Mouse (Mus musculus) bone marrow, adult 2 months (tissue): ENCODE results near the gene Polr3e. TPM values are rescaled to one million over a fixed set of nuclear protein-coding genes. Genes with fewer than 3 reads are reported as not detected.

Experiments used
- H3K27ac ChIP-seq: fragments of 200-500 bp; 2 replicates; pipeline ENCODE4 v1.5.1; 2012; ENCODE audit warnings: low read depth, mild to moderate bottlenecking, control low read depth, inconsistent platforms, low read length; ENCODE audit not compliant: control insufficient read depth, poor library complexity, insufficient read depth
- H3K4me1 ChIP-seq: fragments of 200-500 bp; 2 replicates; pipeline ENCODE4 v1.6.1; 2011; ENCODE audit warnings: low read length; ENCODE audit not compliant: control insufficient read depth, insufficient read depth
- H3K4me3 ChIP-seq: fragments of 200-500 bp; replicated peaks from 2 replicates; pipeline ENCODE3; 2011; ENCODE audit warnings: mild to moderate bottlenecking, low read depth, low read length, control low read depth; ENCODE audit not compliant: control insufficient read depth
- CTCF ChIP-seq: fragments of 200-500 bp; IDR thresholded peaks from 2 replicates; pipeline ENCODE4 v1.5.1; 2011; ENCODE audit warnings: low read length, control low read depth; ENCODE audit not compliant: control insufficient read depth, insufficient read depth
- POLR2A ChIP-seq: fragments of 200-500 bp; IDR thresholded peaks from 2 replicates; pipeline ENCODE4 v1.6.1; 2011; ENCODE audit warnings: low read depth, mild to moderate bottlenecking, control low read depth, low read length, borderline replicate concordance; ENCODE audit not compliant: control insufficient read depth
- WGBS: fragments of 180-500 bp; shearing (Covaris S2); methylation state at CpG from one replicate; pipeline ENCODE4 v1.1.7; 2018; 5-methylcytosine and 5-hydroxymethylcytosine counted together
- polyA plus RNA-seq: library from polyadenylated mRNA; stranded (reverse); fragments of >200 nt; gene quantifications from 2 replicates; pipeline ENCODE4 v1.2.4, GENCODE M21; 2011; ENCODE audit warnings: low replicate concordance; ENCODE audit not compliant: missing spikeins, insufficient read depth, insufficient read length

Polr3e gene
- polyA plus RNA-seq, 1 experiment = 14.2 TPM

DNA sequence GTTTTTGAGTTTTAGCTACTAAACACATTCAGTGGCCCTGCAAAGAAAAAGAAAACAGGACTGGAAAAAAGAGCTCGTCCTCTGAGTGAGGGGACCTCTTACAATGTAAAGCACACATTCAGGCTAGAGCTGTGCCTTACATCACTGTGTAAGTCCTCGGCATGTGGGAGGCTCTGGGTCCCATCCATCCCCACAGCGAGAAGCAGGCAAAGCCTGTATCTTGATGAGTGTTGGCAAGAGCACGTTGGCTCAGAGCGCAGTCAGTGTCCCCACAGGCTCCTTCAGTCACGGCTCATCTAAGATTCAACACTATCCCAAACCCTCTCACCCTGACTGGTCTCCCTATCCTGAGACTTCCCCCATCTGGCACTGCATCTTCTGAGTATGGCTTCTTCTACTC is 39.3 kb upstream of the Polr3e start:
- Histone ChIP-seq H3K27ac (peak overlapping the region; percentile 30; the same call in 1 of the 2 replicates), H3K4me1 (peaks cover 1% of the 10 kb centered on the region; the same call in 1 of the 2 replicates), H3K4me3 (peak overlapping the region; percentile 8)
- TF ChIP-seq CTCF = no peak
- TF ChIP-seq POLR2A = no peak
- 90% methylated on average over 6 of the region's 6 CpGs for WGBS

GRCm38 (mm10) chr7:120879972-120880371 is 37.6 kb upstream of the Polr3e start:
- peaks cover 4% of the 10 kb centered on the region for H3K4me1 ChIP-seq
- H3K4me3 ChIP-seq = peak overlapping the region; percentile 66
- TF ChIP-seq CTCF = no peak
- no peak for TF ChIP-seq POLR2A
- 87% methylated on average over 3 of the region's 3 CpGs for WGBS
- peak overlapping the region; percentile 70 for H3K27ac ChIP-seq

GRCm38 (mm10) chr7:120880770-120881169 is 36.8 kb upstream of the Polr3e start:
- TF ChIP-seq POLR2A (0 out of 2 replicates have a peak, but pooled peaks have one; percentile 39), CTCF (no peak)
- peaks cover 4% of the 10 kb centered on the region for H3K4me1 ChIP-seq
- WGBS = 88% methylated on average over 4 of the region's 4 CpGs

GRCm38 (mm10) chr7:120881451-120881850 is 36.1 kb upstream of the Polr3e start:
- H3K4me3 ChIP-seq = no peak overlapping the region
- WGBS = 68% methylated on average over 2 of the region's 2 CpGs
- H3K27ac ChIP-seq = no peak overlapping the region; the same call in 1 of the 2 replicates
- TF ChIP-seq POLR2A = no peak
- peaks cover 4% of the 10 kb centered on the region for H3K4me1 ChIP-seq

More at GRCm38 (mm10) chr7:120880770-120881169, 36.8 kb upstream of the Polr3e start:
- H3K4me3 ChIP-seq = peak overlapping the region; percentile 66
- no peak overlapping the region; the same call in 1 of the 2 replicates for H3K27ac ChIP-seq

DNA sequence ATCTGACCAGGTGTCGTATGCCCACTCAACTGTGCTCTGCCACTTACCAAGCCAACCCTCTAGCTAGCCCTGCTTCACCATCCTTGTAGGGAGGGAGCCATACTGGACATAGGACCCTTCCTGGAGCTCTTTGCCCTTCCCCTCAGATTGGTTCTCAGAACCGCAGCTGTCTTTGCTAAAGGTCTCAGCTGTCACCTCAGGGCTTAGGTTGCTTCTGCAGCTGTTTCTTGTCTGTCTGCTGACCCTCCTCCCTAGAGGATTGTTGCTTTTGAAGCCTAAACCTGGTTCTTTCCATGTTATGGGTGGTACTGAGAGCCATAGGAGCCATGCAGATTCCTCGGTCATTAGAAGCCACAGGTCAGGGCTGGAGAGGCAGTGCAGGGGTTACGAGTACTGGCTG is 34.9 kb upstream of the Polr3e start:
- Histone ChIP-seq H3K27ac (no peak overlapping the region), H3K4me1 (peaks cover 4% of the 10 kb centered on the region), H3K4me3 (no peak overlapping the region)
- TF ChIP-seq CTCF (no peak), POLR2A (no peak)
- 84% methylated on average over 4 of the region's 4 CpGs for WGBS

GRCm38 (mm10) chr7:120883523-120884290 is 33.8 kb upstream of the Polr3e start:
- peak overlapping the region; percentile 52; the same call in 1 of the 2 replicates for H3K27ac ChIP-seq
- 49% methylated on average over 4 of the region's 4 CpGs for WGBS
- peaks cover 4% of the 10 kb centered on the region for H3K4me1 ChIP-seq
- no peak overlapping the region for H3K4me3 ChIP-seq
- TF ChIP-seq CTCF = no peak
- no peak for TF ChIP-seq POLR2A

GRCm38 (mm10) chr7:120884746-120885145 is 32.8 kb upstream of the Polr3e start:
- Histone ChIP-seq H3K4me1 (peaks cover 4% of the 10 kb centered on the region), H3K4me3 (no peak overlapping the region), H3K27ac (0 out of 2 replicates have a peak overlapping the region, but pooled peaks have one; percentile 33)
- TF ChIP-seq POLR2A = no peak
- no peak for TF ChIP-seq CTCF
- WGBS = 84% methylated on average over 4 of the region's 4 CpGs

DNA sequence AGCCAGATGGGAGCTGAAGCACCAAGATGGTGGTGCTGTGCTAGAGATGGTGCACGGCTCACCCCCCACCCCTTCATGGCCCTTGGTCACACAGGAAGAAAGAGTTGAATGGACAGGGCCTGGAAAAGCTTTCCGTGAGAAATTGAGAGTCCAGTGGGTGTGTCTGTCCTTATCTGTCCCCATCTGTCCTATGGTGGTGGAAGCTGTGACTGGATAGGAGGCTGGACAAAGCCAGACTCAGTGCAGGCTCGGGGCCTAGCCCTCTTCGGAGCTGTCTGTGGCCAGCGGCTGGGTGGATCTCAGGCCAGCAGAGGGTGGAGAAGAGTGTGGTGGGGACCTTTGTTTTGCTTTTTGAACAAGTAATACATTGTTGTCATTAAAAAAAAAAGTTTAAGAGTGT is 24.4 kb upstream of the Polr3e start:
- WGBS = 83% methylated on average over 5 of the region's 5 CpGs
- Histone ChIP-seq H3K27ac (no peak overlapping the region), H3K4me1 (no peaks in the 10 kb centered on the region), H3K4me3 (no peak overlapping the region)
- TF ChIP-seq POLR2A (no peak), CTCF (no peak)
